Mouse (Mus musculus) kidney, adult 2 months (tissue): Measurements from ENCODE around the gene Mapk1ip1.

Source experiments
- CTCF ChIP-seq: fragments of 200-500 bp; conservative IDR thresholded peaks from 2 replicates; pipeline ENCODE4 v1.5.1; 2011; ENCODE audit warnings: low read depth, mild to moderate bottlenecking, control low read depth, low read length, moderate library complexity, mixed read lengths; ENCODE audit not compliant: insufficient read depth, insufficient read length
- POLR2A ChIP-seq: fragments of 200-500 bp; IDR thresholded peaks from one replicate; pipeline ENCODE4 v1.6.1; 2011; ENCODE audit warnings: low read depth, low read length, control low read depth

GRCm38 (mm10) chr7:138841436-138842151 is 4.5 kb downstream of the Mapk1ip1 start:
- TF ChIP-seq POLR2A (no peak), CTCF (0 out of 2 replicates have a peak, but pooled peaks have one; percentile 14)
